Mouse (Mus musculus): ENCODE measurements at regions not wholly inside any gene's neighbourhood (a gene's known extent, or its start where the extent isn't known, plus 50 kb on each side); places are given as distances from the start of the nearest gene placed in this dataset.
A peak's percentile ranks its signal among the peaks of the same experiment; 100 is the strongest.

DNA sequence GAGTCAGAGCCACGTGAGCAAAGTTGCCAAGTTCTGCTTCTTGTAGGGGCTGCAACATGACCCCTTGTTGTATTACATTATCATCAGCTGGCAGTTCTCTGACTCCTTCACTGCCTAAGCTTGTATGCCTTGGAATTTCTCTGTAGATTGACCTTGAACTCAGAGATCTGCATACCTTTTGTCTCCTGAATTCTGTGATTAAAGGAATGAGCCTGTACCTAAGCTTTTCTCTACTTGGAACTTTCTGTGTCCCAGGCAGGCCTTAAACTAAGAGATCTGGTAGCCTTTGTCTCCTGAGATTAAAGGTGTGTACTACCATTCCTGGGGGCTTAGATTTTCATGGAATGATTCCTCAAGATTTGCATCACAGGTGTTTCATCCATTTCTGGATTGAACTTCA, 544.8 kb upstream of the Tpk1 start:
- TF ChIP-seq CTCF (IDR thresholded peaks at IDR 0.05; ENCODE audit: borderline replicate concordance, extremely low read depth, insufficient read depth, insufficient read length) (no peak), POLR2A (IDR thresholded peaks at IDR 0.05; ENCODE audit: borderline replicate concordance, extremely low read depth, insufficient read depth, insufficient read length, poor library complexity, severe bottlenecking) (no peak)
- DNase-seq (ENCODE audit: low read depth), result no peak

DNA sequence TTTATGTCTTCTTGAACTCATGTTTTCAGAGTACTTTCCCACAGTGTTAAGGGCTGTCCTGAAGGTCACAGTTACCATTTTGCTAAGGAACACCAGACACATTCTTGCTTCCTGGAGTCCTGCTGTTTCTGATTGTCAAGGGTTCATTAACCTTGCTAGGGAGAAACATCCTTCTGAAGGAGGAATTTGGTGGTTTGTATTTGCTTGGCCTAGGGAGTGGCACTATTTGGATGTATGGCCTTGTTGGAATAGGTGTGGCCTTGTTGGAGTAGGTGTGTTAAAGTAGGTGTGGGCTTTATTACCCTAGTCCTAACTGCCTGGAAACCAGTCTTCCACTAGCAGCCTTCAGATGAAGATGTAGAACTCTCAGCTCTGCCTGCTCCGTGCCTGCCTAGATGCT, 538.4 kb upstream of the Tpk1 start:
- DNase-seq (ENCODE audit: low read depth), result no peak
- TF ChIP-seq CTCF (IDR thresholded peaks at IDR 0.05; ENCODE audit: borderline replicate concordance, extremely low read depth, insufficient read depth, insufficient read length) (no peak), POLR2A (IDR thresholded peaks at IDR 0.05; ENCODE audit: borderline replicate concordance, extremely low read depth, insufficient read depth, insufficient read length, poor library complexity, severe bottlenecking) (no peak)

DNA sequence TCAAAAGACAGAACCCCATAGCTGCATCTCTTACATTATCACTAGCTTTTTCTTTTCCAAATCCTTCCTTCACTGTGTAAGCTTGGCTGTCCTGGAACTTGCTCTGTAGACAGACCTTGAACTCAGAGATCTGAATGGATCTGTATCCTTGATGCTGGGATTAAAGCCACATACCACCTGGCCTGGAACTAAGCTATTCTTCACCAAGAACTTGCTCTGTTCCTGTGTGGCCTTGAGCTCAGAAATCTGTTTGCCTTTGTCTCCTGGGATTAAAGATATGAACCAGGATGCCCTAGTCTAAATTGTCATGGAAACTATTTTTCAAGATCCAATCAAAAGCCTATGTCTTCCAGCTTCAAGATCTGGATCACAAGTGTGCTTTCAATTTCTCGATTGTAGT, 537.8 kb upstream of the Tpk1 start:
- DNase-seq (ENCODE audit: low read depth), result no peak
- TF ChIP-seq POLR2A (IDR thresholded peaks at IDR 0.05; ENCODE audit: borderline replicate concordance, extremely low read depth, insufficient read depth, insufficient read length, poor library complexity, severe bottlenecking) (no peak), CTCF (IDR thresholded peaks at IDR 0.05; ENCODE audit: borderline replicate concordance, extremely low read depth, insufficient read depth, insufficient read length) (no peak)

DNA sequence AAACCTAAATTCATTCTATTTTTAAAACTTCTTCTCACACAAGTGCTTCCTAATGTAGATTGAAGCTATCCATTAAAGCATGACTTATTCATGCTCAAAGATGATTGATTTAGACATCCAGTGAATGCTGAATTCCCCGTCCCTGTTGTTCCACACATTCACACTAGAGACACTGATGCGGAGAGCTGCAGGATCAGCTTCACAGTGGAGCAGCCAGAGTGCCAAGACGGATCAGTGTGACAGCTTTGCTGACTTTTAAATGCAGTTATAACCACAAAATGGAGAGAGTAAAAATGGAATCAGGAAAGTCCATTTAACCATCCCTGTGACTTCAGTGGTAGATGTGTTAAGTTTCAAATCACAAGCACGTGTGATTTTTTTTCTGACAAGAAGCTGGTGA, 513.8 kb upstream of the Tpk1 start:
- TF ChIP-seq POLR2A (IDR thresholded peaks at IDR 0.05; ENCODE audit: borderline replicate concordance, extremely low read depth, insufficient read depth, insufficient read length, poor library complexity, severe bottlenecking), result no peak
- TF ChIP-seq CTCF (IDR thresholded peaks at IDR 0.05; ENCODE audit: borderline replicate concordance, extremely low read depth, insufficient read depth, insufficient read length), result no peak
- DNase-seq (ENCODE audit: low read depth), result peak; percentile 57
